Mouse (Mus musculus) gastrocnemius, postnatal 4 days (tissue): Measurements from ENCODE around the gene Gm7978. TPM values are rescaled to one million over a fixed set of nuclear protein-coding genes. Genes with fewer than 3 reads are reported as not detected.
"Not testable (repeated sequence)": the region's sequence is repeated elsewhere in the genome, so short reads cannot be mapped to it uniquely, and the experiment has no call there.

ENCODE experiments used
- DNase-seq, 2 experiments: peaks; one replicate each; pipeline ENCODE4 v3.0.0; 2021 to 2022; ENCODE audit warnings: low spot score in 2 of 2, mixed read lengths in 2 of 2
- long read RNA-seq, 2 experiments: library from polyadenylated mRNA; stranded (forward); transcript quantifications; one replicate each; pipeline ENCODE4 v2.0.0; 2021
- total RNA-seq, 2 experiments: library from RNA; stranded (reverse); gene quantifications; 2 replicates each; pipeline ENCODE4 v1.2.3; 2021

The Gm7978 gene
- total RNA-seq = not detected
- long read RNA-seq, experiment 1 = 0 reads
- long read RNA-seq, experiment 2 = 0 reads

- DNase-seq = not testable (repeated sequence)
These were observed at the start of gene Gm7978 for GRCm38 (mm10) chr5:95736073-95736472. Gene Gm7978 (minus strand): TSS chr5:95736173.

GRCm38 (mm10) chr5:95775690-95776089 is 39.7 kb upstream of the Gm7978 start, which contains the start of gene E330014E10Rik:
Gene E330014E10Rik (plus strand): TSS chr5:95775990.
- DNase-seq = not testable (repeated sequence)

GRCm38 (mm10) chr5:95741714-95742113 is 5.7 kb upstream of the Gm7978 start, which contains the start of gene Gm7982:
Gene Gm7982 (plus strand): TSS chr5:95742014.
- not testable (repeated sequence) for DNase-seq

Other genes with a start within 250 kb of the Gm7978 start
- not detected for gene Gm3286, start 225.4 kb downstream of the Gm7978 start, total RNA-seq
- not detected for gene Gm7971, start 141.3 kb downstream of the Gm7978 start, total RNA-seq
- gene Gm7982, start 5.8 kb upstream of the Gm7978 start, total RNA-seq = not detected
- gene E330014E10Rik, start 39.8 kb upstream of the Gm7978 start, total RNA-seq = not detected
- not detected for gene Cxcl13, start 220.8 kb upstream of the Gm7978 start, total RNA-seq